Mouse (Mus musculus) midbrain, postnatal 0 days (tissue): Measurements from ENCODE around the gene Selenop. TPM values are rescaled to one million over a fixed set of nuclear protein-coding genes. Genes with fewer than 3 reads are reported as not detected.

ENCODE experiments used
- ATAC-seq: fragments of 200-750 bp; cut with Nextera tagmentation; 2 replicates; pipeline ENCODE4 v1.8.0; 2017; ENCODE audit warnings: moderate number of reproducible peaks, mild to moderate bottlenecking, moderate TSS enrichment, moderate library complexity; ENCODE audit not compliant: low FRiP score
- DNase-seq: peaks from one replicate; pipeline ENCODE4 v3.0.0-alpha.2; 2015; ENCODE audit warnings: low spot score
- H3K27ac ChIP-seq: fragments of 300-500 bp; sonication (generic); 2 replicates; pipeline ENCODE4 v1.5.1; 2014; ENCODE audit warnings: low read depth, mild to moderate bottlenecking, low read length, mixed read lengths
- H3K27me3 ChIP-seq: fragments of 300-500 bp; sonication (generic); 2 replicates; pipeline ENCODE4 v1.6.1; 2014; ENCODE audit warnings: low read length, control low read depth, mixed read lengths; ENCODE audit not compliant: insufficient read depth
- H3K36me3 ChIP-seq: fragments of 300-500 bp; sonication (generic); 2 replicates; pipeline ENCODE4 v1.6.1; 2014; ENCODE audit warnings: low read length, control low read depth, mixed read lengths; ENCODE audit not compliant: insufficient read depth
- H3K4me1 ChIP-seq: fragments of 300-500 bp; sonication (generic); 2 replicates; pipeline ENCODE4 v1.6.1; 2014; ENCODE audit warnings: mild to moderate bottlenecking, control low read depth, antibody characterized with exemption, low read length, mixed read lengths; ENCODE audit not compliant: insufficient read depth
- H3K4me2 ChIP-seq: fragments of 300-500 bp; sonication (generic); 2 replicates; pipeline ENCODE4 v1.6.1; 2014; ENCODE audit warnings: low read depth, mild to moderate bottlenecking, low read length, mixed read lengths; ENCODE audit not compliant: poor library complexity, severe bottlenecking
- H3K4me3 ChIP-seq: fragments of 300-500 bp; sonication (generic); 2 replicates; pipeline ENCODE4 v1.5.1; 2014; ENCODE audit warnings: low read depth, mild to moderate bottlenecking, low read length, moderate library complexity
- H3K9ac ChIP-seq: fragments of 300-500 bp; sonication (generic); replicated peaks from 2 replicates; pipeline ENCODE4 v1.6.1; 2014; ENCODE audit warnings: mild to moderate bottlenecking, low read length, moderate library complexity, mixed read lengths; ENCODE audit not compliant: poor library complexity, severe bottlenecking
- H3K9me3 ChIP-seq: fragments of 300-500 bp; sonication (generic); 2 replicates; pipeline ENCODE4 v1.6.1; 2016; ENCODE audit warnings: low read length, control low read depth
- CTCF ChIP-seq: IDR thresholded peaks from 2 replicates; pipeline ENCODE4 v1.5.1; 2016; ENCODE audit warnings: antibody characterized with exemption, mild to moderate bottlenecking
- WGBS: fragments of 180-500 bp; shearing (Covaris S2); extraction: QIAGEN DNeasy Blood & Tissue Kit; methylation state at CpG from one replicate; pipeline ENCODE4 v1.1.7; 2014; 5-methylcytosine and 5-hydroxymethylcytosine counted together
- polyA plus RNA-seq: library from polyadenylated mRNA; unstranded; fragments of >200 nt; fragmentation: Nextera tagmentation; extraction: Ambion mirVana; gene quantifications from 2 replicates; pipeline ENCODE4 v1.2.1, GENCODE M21; 2015
- total RNA-seq: library from RNA; depleted of rRNA; stranded (reverse); fragments of >200 nt; gene quantifications from 2 replicates; pipeline ENCODE4 v1.2.3, GENCODE M21; 2014; rRNA removed

The Selenop gene
- total and polyA plus RNA-seq, 2 experiments from 2014 or later: 201 to 322 TPM

- TF ChIP-seq CTCF: no peak
- 88% methylated on average over 3 of the region's 3 CpGs for WGBS
- no peaks in the 10 kb centered on the region for H3K4me1 ChIP-seq
- H3K4me3 ChIP-seq: no peak overlapping the region
- H3K4me2 ChIP-seq: no peak overlapping the region
- H3K9me3 ChIP-seq: no peaks in the 10 kb centered on the region
- DNase-seq: no peak
- no peak for ATAC-seq
- no peaks in the 10 kb centered on the region for H3K27me3 ChIP-seq
- H3K9ac ChIP-seq: no peak overlapping the region
- H3K27ac ChIP-seq: no peak overlapping the region
- H3K36me3 ChIP-seq: no peaks in the 10 kb centered on the region
These were observed 41.5 kb downstream of the Selenop start for GRCm38 (mm10) chr15:3309856-3310255.

GRCm38 (mm10) chr15:3312937-3313336 lies 44.6 kb downstream of the Selenop start:
- H3K4me2 ChIP-seq: no peak overlapping the region
- no peaks in the 10 kb centered on the region for H3K4me1 ChIP-seq
- H3K36me3 ChIP-seq: no peaks in the 10 kb centered on the region
- TF ChIP-seq CTCF: no peak
- no peaks in the 10 kb centered on the region for H3K27me3 ChIP-seq
- DNase-seq (peak; percentile 14), ATAC-seq (no peak)
- no peak overlapping the region for H3K4me3 ChIP-seq
- H3K27ac ChIP-seq: no peak overlapping the region
- no peak overlapping the region for H3K9ac ChIP-seq
- H3K9me3 ChIP-seq: no peaks in the 10 kb centered on the region

- no peaks in the 10 kb centered on the region for H3K27me3 ChIP-seq
- no peak overlapping the region for H3K4me3 ChIP-seq
- DNase-seq: no peak
- no peak overlapping the region for H3K27ac ChIP-seq
- WGBS: 75% methylated on average over 2 of the region's 2 CpGs
- H3K9me3 ChIP-seq: no peaks in the 10 kb centered on the region
- no peaks in the 10 kb centered on the region for H3K4me1 ChIP-seq
- no peak overlapping the region for H3K4me2 ChIP-seq
- no peak for TF ChIP-seq CTCF
- no peak for ATAC-seq
- H3K36me3 ChIP-seq: peaks cover 3% of the 10 kb centered on the region; the same call in 1 of the 2 replicates
- H3K9ac ChIP-seq: no peak overlapping the region
These were observed 48.3 kb downstream of the Selenop start for GRCm38 (mm10) chr15:3316617-3317016.

GRCm38 (mm10) chr15:3319929-3320328 lies 51.6 kb downstream of the Selenop start:
- no peak for TF ChIP-seq CTCF
- WGBS: 61% methylated on average over 9 of the region's 9 CpGs
- no peak for DNase-seq

GRCm38 (mm10) chr15:3323041-3323440 lies 54.7 kb downstream of the Selenop start:
- Histone ChIP-seq H3K27ac (no peak overlapping the region), H3K9ac (no peak overlapping the region)
- ATAC-seq: no peak

More at GRCm38 (mm10) chr15:3319929-3320328, 51.6 kb downstream of the Selenop start:
- no peak overlapping the region for H3K9ac ChIP-seq
- ATAC-seq: no peak
- no peak overlapping the region for H3K4me3 ChIP-seq
- H3K36me3 ChIP-seq: peaks cover 3% of the 10 kb centered on the region; the same call in 1 of the 2 replicates
- no peaks in the 10 kb centered on the region for H3K4me1 ChIP-seq
- no peak overlapping the region for H3K4me2 ChIP-seq
- H3K9me3 ChIP-seq: no peaks in the 10 kb centered on the region
- no peaks in the 10 kb centered on the region for H3K27me3 ChIP-seq
- H3K27ac ChIP-seq: no peak overlapping the region

More at GRCm38 (mm10) chr15:3323041-3323440, 54.7 kb downstream of the Selenop start:
- H3K36me3 ChIP-seq: peaks cover 3% of the 10 kb centered on the region; the same call in 1 of the 2 replicates
- DNase-seq: no peak
- H3K4me3 ChIP-seq: no peak overlapping the region
- no peak overlapping the region for H3K4me2 ChIP-seq
- no peaks in the 10 kb centered on the region for H3K27me3 ChIP-seq
- H3K9me3 ChIP-seq: no peaks in the 10 kb centered on the region
- H3K4me1 ChIP-seq: no peaks in the 10 kb centered on the region
- TF ChIP-seq CTCF: no peak

Other genes starting within 250 kb of the Selenop start
- gene Ccdc152, start 35.0 kb downstream of the Selenop start, total RNA-seq: not detected in 2 replicates
- gene Ccdc152, start 35.0 kb downstream of the Selenop start, polyA plus RNA-seq: 0.42 and 0.61 TPM in 2 replicates